Mouse (Mus musculus): ENCODE measurements around the gene Lrrc8e. TPM values are rescaled to one million over a fixed set of nuclear protein-coding genes. Genes with fewer than 3 reads are reported as not detected.

Gene Lrrc8e
- polyA plus RNA-seq, 1 experiment from 2014 or later, result not detected

DNA sequence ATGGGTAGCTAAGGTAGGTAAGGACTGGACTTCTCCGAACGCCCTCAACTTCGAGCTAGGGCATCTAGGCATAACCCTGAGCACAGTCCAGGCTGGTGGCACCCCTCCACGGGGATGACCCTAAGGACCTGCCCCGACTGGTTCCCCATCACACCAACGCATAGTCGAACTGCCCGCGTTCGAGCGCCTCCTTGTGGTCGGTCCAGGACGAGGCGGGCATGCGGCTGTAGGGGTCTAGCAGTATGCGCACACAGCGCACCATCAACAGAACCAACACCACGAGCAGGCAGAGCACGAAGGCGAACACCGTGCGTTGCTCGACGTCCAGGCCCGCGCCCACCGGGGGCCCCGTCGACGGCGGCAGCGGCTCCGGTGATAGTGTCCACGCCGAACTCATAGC, 31.6 kb downstream of the Lrrc8e start:
- Histone ChIP-seq H3K9me3 (ENCODE audit: control insufficient read depth, low read length) (no peaks in the 10 kb centered on the region), H3K4me3 (ENCODE audit: low read depth, low read length) (peak overlapping the region; percentile 91), H3K36me3 (ENCODE audit: control insufficient read depth, insufficient read depth, low read length) (peaks cover 5% of the 10 kb centered on the region), H3K27ac (ENCODE audit: low read depth, low read length) (peak overlapping the region; percentile 93), H3K4me2 (ENCODE audit: low read depth) (peak overlapping the region; percentile 72), H3K9ac (ENCODE audit: low read length) (peak overlapping the region; percentile 97), H3K27me3 (ENCODE audit: control insufficient read depth, insufficient read depth, low read length) (no peaks in the 10 kb centered on the region), H3K4me1 (ENCODE audit: control insufficient read depth, insufficient read depth, low read length) (peaks cover 22% of the 10 kb centered on the region)
- ATAC-seq (ENCODE audit: insufficient read depth, low FRiP score, low TSS enrichment) (peak; percentile 79), DNase-seq (ENCODE audit: low spot score) (peak; percentile 89)
- WGBS, result 2% methylated on average over 35 of the region's 35 CpGs

DNA sequence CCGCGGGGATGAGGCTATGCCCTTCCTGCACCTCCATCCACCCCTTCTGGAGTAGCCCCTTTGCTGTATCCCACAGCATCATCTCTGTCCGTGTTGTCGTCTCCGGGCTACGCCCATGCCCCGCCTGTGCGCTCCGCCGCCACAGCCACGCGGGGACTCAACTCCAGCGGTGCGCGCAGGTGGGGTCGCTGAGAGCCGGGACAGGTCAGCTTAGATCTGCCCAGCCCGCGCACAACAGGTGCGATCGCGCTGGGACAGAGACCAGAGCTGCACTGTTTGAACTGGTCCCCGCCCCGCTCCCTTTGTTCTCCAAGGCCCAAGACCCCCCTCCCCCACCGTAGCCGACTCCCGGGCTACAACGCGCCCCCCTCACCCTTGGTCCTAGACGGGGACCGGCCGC, 32.1 kb downstream of the Lrrc8e start:
- Histone ChIP-seq H3K36me3 (ENCODE audit: control insufficient read depth, insufficient read depth, low read length) (peaks cover 5% of the 10 kb centered on the region), H3K27me3 (ENCODE audit: control insufficient read depth, insufficient read depth, low read length) (no peaks in the 10 kb centered on the region), H3K4me2 (ENCODE audit: low read depth) (peak overlapping the region; percentile 72), H3K4me1 (ENCODE audit: control insufficient read depth, insufficient read depth, low read length) (peaks cover 19% of the 10 kb centered on the region), H3K27ac (ENCODE audit: low read depth, low read length) (peak overlapping the region; percentile 93), H3K4me3 (ENCODE audit: low read depth, low read length) (peak overlapping the region; percentile 91), H3K9ac (ENCODE audit: low read length) (peak overlapping the region; percentile 97), H3K9me3 (ENCODE audit: control insufficient read depth, low read length) (no peaks in the 10 kb centered on the region)
- WGBS, result under 1% methylated on average over 30 of the region's 32 CpGs
- ATAC-seq (ENCODE audit: insufficient read depth, low FRiP score, low TSS enrichment), result peak; percentile 71
- DNase-seq (ENCODE audit: low spot score), result no peak

DNA sequence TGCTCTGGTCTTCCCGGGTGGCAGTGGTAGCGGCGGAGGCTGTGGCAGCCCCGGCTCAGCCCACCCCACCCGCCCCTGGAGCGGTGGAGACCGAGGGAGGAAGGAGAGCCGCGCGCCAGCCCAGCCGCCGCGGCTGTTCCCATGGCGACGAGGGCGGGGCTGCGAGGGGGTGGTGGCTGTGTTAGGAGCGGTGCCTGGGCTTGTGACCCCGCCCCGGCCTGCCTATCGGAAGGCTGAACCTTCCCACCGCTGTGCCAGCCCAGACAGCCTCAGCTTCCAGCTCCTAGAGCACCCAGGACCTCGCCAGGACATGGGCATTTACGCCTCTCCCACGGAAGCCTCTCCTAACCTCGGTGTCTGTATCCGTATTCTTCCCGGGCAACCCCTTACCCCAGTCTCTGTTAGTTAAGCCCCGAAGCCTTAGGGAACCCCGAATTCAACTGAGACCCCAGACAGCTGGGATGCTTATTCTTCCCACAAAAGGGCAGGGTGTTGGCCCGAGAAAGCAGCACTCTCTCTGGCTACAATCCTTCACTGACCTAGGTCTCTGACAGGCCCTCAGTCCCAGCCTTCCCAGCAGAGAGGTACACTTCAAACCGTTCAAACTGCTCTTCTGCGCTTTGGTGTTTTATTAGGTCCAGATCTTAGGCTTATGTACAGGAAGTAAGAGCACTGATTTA, 32.6 kb downstream of the Lrrc8e start, which contains the start of gene Ctxn1:
Ctxn1 (minus strand) TSS at position 150 of the 680 bp plus-strand sequence.
- Histone ChIP-seq H3K27ac (ENCODE audit: low read depth, low read length) (peak within 1 kb of the TSS; percentile 93), H3K4me2 (ENCODE audit: low read depth) (peak within 1 kb of the TSS; percentile 72), H3K27me3 (ENCODE audit: control insufficient read depth, insufficient read depth, low read length) (no peaks in the 10 kb centered on the region), H3K9me3 (ENCODE audit: control insufficient read depth, low read length) (no peaks in the 10 kb centered on the region), H3K36me3 (ENCODE audit: control insufficient read depth, insufficient read depth, low read length) (peaks cover 5% of the 10 kb centered on the region), H3K4me1 (ENCODE audit: control insufficient read depth, insufficient read depth, low read length) (peaks cover 16% of the 10 kb centered on the region), H3K4me3 (ENCODE audit: low read depth, low read length) (peak within 1 kb of the TSS; percentile 91), H3K9ac (ENCODE audit: low read length) (peak within 1 kb of the TSS; percentile 97)
- peak; percentile 89 for ATAC-seq (ENCODE audit: insufficient read depth, low FRiP score, low TSS enrichment)
- 7% methylated on average over 33 of the region's 33 CpGs for WGBS
- DNase-seq (ENCODE audit: low spot score), result peak; percentile 97

DNA sequence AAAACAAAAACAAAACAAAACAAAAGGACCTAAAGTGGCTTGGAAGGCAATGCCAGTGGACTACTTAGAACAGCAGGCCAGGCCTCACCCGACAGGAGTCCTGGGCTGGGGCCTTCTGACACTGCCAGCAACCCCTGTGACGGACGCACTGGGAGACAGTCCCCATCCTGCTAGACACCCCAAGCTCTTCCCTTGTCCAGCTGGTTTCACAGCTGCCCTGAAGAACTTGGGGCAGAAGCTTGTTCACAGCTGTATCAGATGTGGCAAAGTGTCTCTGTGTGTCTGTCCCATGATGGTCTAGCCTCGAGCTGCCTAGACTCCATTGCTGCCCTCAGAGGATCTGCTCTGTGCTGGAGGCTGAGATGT, 33.2 kb downstream of the Lrrc8e start:
- 87% methylated on average over 4 of the region's 4 CpGs for WGBS
- no peak overlapping the region for H3K4me2 ChIP-seq (ENCODE audit: low read depth)
- no peaks in the 10 kb centered on the region for H3K27me3 ChIP-seq (ENCODE audit: control insufficient read depth, insufficient read depth, low read length)
- H3K27ac ChIP-seq (ENCODE audit: low read depth, low read length), result no peak overlapping the region
- H3K36me3 ChIP-seq (ENCODE audit: control insufficient read depth, insufficient read depth, low read length), result peaks cover 5% of the 10 kb centered on the region
- peaks cover 16% of the 10 kb centered on the region for H3K4me1 ChIP-seq (ENCODE audit: control insufficient read depth, insufficient read depth, low read length)
- no peak overlapping the region for H3K4me3 ChIP-seq (ENCODE audit: low read depth, low read length)
- DNase-seq (ENCODE audit: low spot score) (no peak), ATAC-seq (ENCODE audit: insufficient read depth, low FRiP score, low TSS enrichment) (no peak)
- no peaks in the 10 kb centered on the region for H3K9me3 ChIP-seq (ENCODE audit: control insufficient read depth, low read length)
- peak overlapping the region; percentile 97 for H3K9ac ChIP-seq (ENCODE audit: low read length)

DNA sequence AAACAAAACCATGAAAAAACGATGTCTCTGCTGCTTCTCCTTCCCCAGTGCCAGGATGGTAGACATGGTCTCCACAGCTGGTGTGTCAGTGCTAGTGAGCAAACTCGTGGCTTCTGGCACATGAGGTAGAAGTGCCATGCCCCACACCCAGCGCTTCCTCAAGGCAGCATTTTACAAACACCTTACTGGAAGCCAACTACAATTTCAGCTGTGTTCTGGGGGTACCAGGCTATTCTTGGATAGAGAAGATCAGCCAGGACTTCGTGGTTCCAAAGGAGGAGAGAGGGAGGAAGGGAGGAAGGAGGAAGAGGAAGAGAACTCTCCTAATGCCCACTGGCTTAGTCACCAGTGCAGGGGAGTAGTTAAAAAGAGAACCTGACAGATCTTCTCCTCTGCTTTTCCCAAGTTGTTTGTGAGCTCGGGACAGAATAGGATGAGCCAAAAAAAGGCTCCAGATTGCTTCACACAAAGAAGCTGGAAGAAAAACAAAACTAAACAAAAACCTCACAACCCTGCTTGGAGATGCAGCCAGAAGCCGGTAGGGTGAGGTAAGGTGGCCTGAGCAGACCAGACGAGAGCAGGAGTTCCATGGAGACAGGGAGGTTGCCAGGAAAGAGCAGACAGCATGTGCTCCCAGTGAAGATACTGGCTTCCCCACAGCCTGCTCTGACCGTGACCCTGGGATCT, 36.6 kb downstream of the Lrrc8e start:
- H3K27me3 ChIP-seq (ENCODE audit: control insufficient read depth, insufficient read depth, low read length), result no peaks in the 10 kb centered on the region
- DNase-seq (ENCODE audit: low spot score), result no peak
- H3K4me1 ChIP-seq (ENCODE audit: control insufficient read depth, insufficient read depth, low read length), result peaks cover 6% of the 10 kb centered on the region
- WGBS, result 94% methylated on average over 8 of the region's 8 CpGs
- ATAC-seq (ENCODE audit: insufficient read depth, low FRiP score, low TSS enrichment), result no peak
- peaks cover 17% of the 10 kb centered on the region for H3K36me3 ChIP-seq (ENCODE audit: control insufficient read depth, insufficient read depth, low read length)
- no peak overlapping the region for H3K9ac ChIP-seq (ENCODE audit: low read length)
- no peak overlapping the region for H3K27ac ChIP-seq (ENCODE audit: low read depth, low read length)
- no peak overlapping the region for H3K4me3 ChIP-seq (ENCODE audit: low read depth, low read length)
- no peak overlapping the region for H3K4me2 ChIP-seq (ENCODE audit: low read depth)
- no peaks in the 10 kb centered on the region for H3K9me3 ChIP-seq (ENCODE audit: control insufficient read depth, low read length)

DNA sequence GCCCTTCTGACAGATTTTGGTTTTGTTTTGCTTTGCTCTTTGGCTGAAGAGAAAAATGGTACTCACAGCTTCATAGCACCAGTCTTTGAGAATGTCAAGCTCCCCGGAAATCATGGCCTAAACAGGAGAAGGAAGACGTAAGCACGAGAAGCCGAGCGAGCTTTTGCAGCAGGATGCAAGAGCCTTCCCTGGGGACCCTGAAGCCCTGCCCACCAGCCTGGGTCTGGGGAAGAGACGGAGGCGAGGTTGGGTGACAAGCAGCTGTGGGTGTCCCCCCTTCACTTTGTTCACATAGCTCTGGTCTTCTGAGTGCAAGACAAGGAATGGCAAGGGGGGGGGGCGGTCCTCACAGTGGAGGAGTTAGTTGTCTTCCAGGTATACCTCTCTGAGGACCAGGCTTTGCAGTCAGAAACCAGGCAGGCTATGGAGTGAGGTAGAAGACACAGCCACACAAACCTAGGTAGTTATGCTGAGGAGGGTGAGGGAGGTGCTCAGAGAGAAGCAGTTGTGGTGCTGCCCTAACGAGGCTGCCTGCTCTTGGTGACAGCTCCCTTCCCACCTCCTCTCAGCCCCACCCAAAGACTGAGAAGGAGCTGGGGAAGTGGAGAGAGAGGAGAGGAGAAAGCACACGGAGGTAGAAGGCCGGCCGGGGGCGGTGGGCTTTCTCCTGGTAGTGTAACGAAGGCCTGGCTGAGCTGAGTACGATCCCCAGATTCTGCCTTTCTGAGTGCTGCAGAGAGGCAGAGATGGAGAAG, 38.7 kb downstream of the Lrrc8e start:
- ATAC-seq (ENCODE audit: insufficient read depth, low FRiP score, low TSS enrichment) (no peak), DNase-seq (ENCODE audit: low spot score) (no peak)
- no peaks in the 10 kb centered on the region for H3K4me1 ChIP-seq (ENCODE audit: control insufficient read depth, insufficient read depth, low read length)
- no peak overlapping the region for H3K4me2 ChIP-seq (ENCODE audit: low read depth)
- no peak overlapping the region for H3K4me3 ChIP-seq (ENCODE audit: low read depth, low read length)
- H3K27me3 ChIP-seq (ENCODE audit: control insufficient read depth, insufficient read depth, low read length), result no peaks in the 10 kb centered on the region
- no peak overlapping the region for H3K27ac ChIP-seq (ENCODE audit: low read depth, low read length)
- WGBS, result 90% methylated on average over 15 of the region's 15 CpGs
- H3K9me3 ChIP-seq (ENCODE audit: control insufficient read depth, low read length), result no peaks in the 10 kb centered on the region
- H3K36me3 ChIP-seq (ENCODE audit: control insufficient read depth, insufficient read depth, low read length), result peaks cover 20% of the 10 kb centered on the region
- H3K9ac ChIP-seq (ENCODE audit: low read length), result no peak overlapping the region

DNA sequence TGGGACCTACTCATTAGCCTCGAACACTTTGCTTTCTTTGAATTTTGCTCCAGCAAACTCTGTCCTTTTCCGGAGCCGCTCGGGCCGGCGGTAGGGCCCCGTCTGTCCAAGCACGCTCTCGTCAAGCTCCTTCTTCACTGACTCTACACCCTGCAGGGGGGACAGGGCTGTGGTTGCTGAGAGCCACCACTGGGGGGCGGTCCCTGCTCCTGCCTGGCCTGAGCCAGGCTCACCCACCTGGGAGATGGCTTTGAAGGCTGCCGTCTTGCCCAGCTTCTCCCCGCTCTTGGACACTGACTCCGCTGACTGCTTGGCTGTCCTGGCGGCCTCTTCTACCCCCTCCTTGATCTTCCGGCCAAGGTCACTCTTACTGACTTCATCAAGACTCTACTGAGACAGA, 41.0 kb downstream of the Lrrc8e start:
- Histone ChIP-seq H3K4me1 (ENCODE audit: control insufficient read depth, insufficient read depth, low read length) (no peaks in the 10 kb centered on the region), H3K9ac (ENCODE audit: low read length) (no peak overlapping the region), H3K36me3 (ENCODE audit: control insufficient read depth, insufficient read depth, low read length) (peaks cover 20% of the 10 kb centered on the region), H3K4me3 (ENCODE audit: low read depth, low read length) (no peak overlapping the region), H3K4me2 (ENCODE audit: low read depth) (no peak overlapping the region), H3K27me3 (ENCODE audit: control insufficient read depth, insufficient read depth, low read length) (no peaks in the 10 kb centered on the region), H3K27ac (ENCODE audit: low read depth, low read length) (no peak overlapping the region), H3K9me3 (ENCODE audit: control insufficient read depth, low read length) (no peaks in the 10 kb centered on the region)
- ATAC-seq (ENCODE audit: insufficient read depth, low FRiP score, low TSS enrichment) (0 out of 2 replicates have a peak, but pooled peaks have one; percentile 41), DNase-seq (ENCODE audit: low spot score) (no peak)
- 77% methylated on average over 15 of the region's 15 CpGs for WGBS

DNA sequence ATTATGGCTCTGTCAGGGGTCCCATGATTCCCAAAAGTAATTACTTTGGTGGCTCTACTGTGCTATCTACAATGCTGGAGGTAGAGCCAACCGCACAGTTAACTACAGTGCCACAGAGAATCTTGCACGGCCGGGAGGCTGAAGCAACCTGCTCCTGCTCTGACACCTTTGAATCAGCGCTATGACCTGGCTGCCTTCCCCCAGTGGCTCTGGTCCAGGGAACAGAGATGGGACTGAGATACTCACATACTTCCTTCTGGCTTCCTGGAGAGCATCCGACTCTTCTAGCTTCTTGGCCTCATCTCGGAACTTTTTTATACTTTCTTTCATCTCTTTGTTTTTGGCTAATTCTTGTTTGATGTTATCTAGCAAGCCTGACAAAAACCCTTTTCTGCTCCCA, 43.0 kb downstream of the Lrrc8e start:
- 93% methylated on average over 6 of the region's 6 CpGs for WGBS

More for the DNA sequence above, 43.0 kb downstream of the Lrrc8e start:
- Histone ChIP-seq H3K9ac (ENCODE audit: low read length) (no peak overlapping the region), H3K36me3 (ENCODE audit: control insufficient read depth, insufficient read depth, low read length) (peaks cover 22% of the 10 kb centered on the region), H3K9me3 (ENCODE audit: control insufficient read depth, low read length) (no peaks in the 10 kb centered on the region), H3K4me3 (ENCODE audit: low read depth, low read length) (no peak overlapping the region), H3K27me3 (ENCODE audit: control insufficient read depth, insufficient read depth, low read length) (no peaks in the 10 kb centered on the region), H3K27ac (ENCODE audit: low read depth, low read length) (no peak overlapping the region), H3K4me1 (ENCODE audit: control insufficient read depth, insufficient read depth, low read length) (no peaks in the 10 kb centered on the region), H3K4me2 (ENCODE audit: low read depth) (no peak overlapping the region)
- no peak for ATAC-seq (ENCODE audit: insufficient read depth, low FRiP score, low TSS enrichment)
- no peak for DNase-seq (ENCODE audit: low spot score)
